Mouse (Mus musculus): ENCODE results near the gene Nlgn1. TPM values are rescaled to one million over a fixed set of nuclear protein-coding genes. Genes with fewer than 3 reads are reported as not detected.

Nlgn1 gene
- polyA plus RNA-seq, 1 experiment from 2014 or later, result 0.50 TPM

GRCm38 (mm10) chr3:25450471-25450870, 881.8 kb downstream of the Nlgn1 start:
- TF ChIP-seq CTCF (IDR thresholded peaks at IDR 0.05), result no peak
- no peak for TF ChIP-seq EP300 (IDR thresholded peaks at IDR 0.05)
- H3K4me2 ChIP-seq (replicated peaks; ENCODE audit: low read depth, low read length), result no peak overlapping the region
- DNase-seq (ENCODE audit: low spot score) (no peak), ATAC-seq (no peak)
- H3K9me3 ChIP-seq (ENCODE audit: low read length), result no peaks in the 10 kb centered on the region
- H3K4me1 ChIP-seq (ENCODE audit: insufficient read depth, low read depth, low read length), result no peaks in the 10 kb centered on the region
- 65% methylated on average over 6 of the region's 6 CpGs for WGBS
- H3K9ac ChIP-seq (replicated peaks; ENCODE audit: low read depth), result no peak overlapping the region
- H3K27me3 ChIP-seq (replicated peaks; ENCODE audit: insufficient read depth, low read length), result no peaks in the 10 kb centered on the region
- H3K4me3 ChIP-seq (ENCODE audit: low read depth, low read length), result no peak overlapping the region
- no peak overlapping the region for H3K27ac ChIP-seq (ENCODE audit: low read length)
- H3K36me3 ChIP-seq (ENCODE audit: insufficient read depth, low read length), result no peaks in the 10 kb centered on the region

- Histone ChIP-seq H3K36me3 (ENCODE audit: insufficient read depth, low read length) (no peaks in the 10 kb centered on the region), H3K27ac (ENCODE audit: low read length) (no peak overlapping the region), H3K27me3 (replicated peaks; ENCODE audit: insufficient read depth, low read length) (no peaks in the 10 kb centered on the region), H3K4me1 (ENCODE audit: insufficient read depth, low read depth, low read length) (no peaks in the 10 kb centered on the region), H3K4me2 (replicated peaks; ENCODE audit: low read depth, low read length) (no peak overlapping the region), H3K9me3 (ENCODE audit: low read length) (no peaks in the 10 kb centered on the region), H3K4me3 (ENCODE audit: low read depth, low read length) (no peak overlapping the region), H3K9ac (replicated peaks; ENCODE audit: low read depth) (no peak overlapping the region)
- ATAC-seq, result no peak
- TF ChIP-seq EP300 (IDR thresholded peaks at IDR 0.05), result no peak
- no peak for TF ChIP-seq CTCF (IDR thresholded peaks at IDR 0.05)
- DNase-seq (ENCODE audit: low spot score), result no peak
- 50% methylated on average over 4 of the region's 4 CpGs for WGBS
Observed at GRCm38 (mm10) chr3:25449356-25449755, 882.9 kb downstream of the Nlgn1 start.

GRCm38 (mm10) chr3:25447181-25447580, 885.1 kb downstream of the Nlgn1 start:
- H3K36me3 ChIP-seq (ENCODE audit: insufficient read depth, low read length), result no peaks in the 10 kb centered on the region
- TF ChIP-seq CTCF (IDR thresholded peaks at IDR 0.05), result no peak
- TF ChIP-seq EP300 (IDR thresholded peaks at IDR 0.05), result no peak

GRCm38 (mm10) chr3:25443657-25444056, 888.6 kb downstream of the Nlgn1 start:
- no peaks in the 10 kb centered on the region for H3K27me3 ChIP-seq (replicated peaks; ENCODE audit: insufficient read depth, low read length)
- ATAC-seq, result no peak
- no peak for TF ChIP-seq CTCF (IDR thresholded peaks at IDR 0.05)
- TF ChIP-seq EP300 (IDR thresholded peaks at IDR 0.05), result no peak
- 80% methylated on average over 3 of the region's 3 CpGs for WGBS
- no peaks in the 10 kb centered on the region for H3K4me1 ChIP-seq (ENCODE audit: insufficient read depth, low read depth, low read length)
- no peak overlapping the region for H3K4me3 ChIP-seq (ENCODE audit: low read depth, low read length)
- H3K27ac ChIP-seq (ENCODE audit: low read length), result no peak overlapping the region
- H3K36me3 ChIP-seq (ENCODE audit: insufficient read depth, low read length), result no peaks in the 10 kb centered on the region
- no peak for DNase-seq (ENCODE audit: low spot score)
- H3K9ac ChIP-seq (replicated peaks; ENCODE audit: low read depth), result no peak overlapping the region
- no peaks in the 10 kb centered on the region for H3K9me3 ChIP-seq (ENCODE audit: low read length)
- no peak overlapping the region for H3K4me2 ChIP-seq (replicated peaks; ENCODE audit: low read depth, low read length)

More at GRCm38 (mm10) chr3:25447181-25447580, 885.1 kb downstream of the Nlgn1 start:
- no peak overlapping the region for H3K4me2 ChIP-seq (replicated peaks; ENCODE audit: low read depth, low read length)
- ATAC-seq, result no peak
- DNase-seq (ENCODE audit: low spot score), result peak; percentile 8
- no peak overlapping the region for H3K9ac ChIP-seq (replicated peaks; ENCODE audit: low read depth)
- no peak overlapping the region for H3K27ac ChIP-seq (ENCODE audit: low read length)
- H3K4me1 ChIP-seq (ENCODE audit: insufficient read depth, low read depth, low read length), result no peaks in the 10 kb centered on the region
- H3K4me3 ChIP-seq (ENCODE audit: low read depth, low read length), result no peak overlapping the region
- WGBS, result 45% methylated on average over 1 of the region's 1 CpGs
- H3K27me3 ChIP-seq (replicated peaks; ENCODE audit: insufficient read depth, low read length), result no peaks in the 10 kb centered on the region
- H3K9me3 ChIP-seq (ENCODE audit: low read length), result no peaks in the 10 kb centered on the region

GRCm38 (mm10) chr3:25442617-25443016, 889.6 kb downstream of the Nlgn1 start:
- Histone ChIP-seq H3K4me2 (replicated peaks; ENCODE audit: low read depth, low read length) (no peak overlapping the region), H3K4me3 (ENCODE audit: low read depth, low read length) (no peak overlapping the region), H3K4me1 (ENCODE audit: insufficient read depth, low read depth, low read length) (no peaks in the 10 kb centered on the region), H3K27ac (ENCODE audit: low read length) (no peak overlapping the region), H3K36me3 (ENCODE audit: insufficient read depth, low read length) (no peaks in the 10 kb centered on the region), H3K9ac (replicated peaks; ENCODE audit: low read depth) (no peak overlapping the region), H3K27me3 (replicated peaks; ENCODE audit: insufficient read depth, low read length) (no peaks in the 10 kb centered on the region), H3K9me3 (ENCODE audit: low read length) (no peaks in the 10 kb centered on the region)
- ATAC-seq (no peak), DNase-seq (ENCODE audit: low spot score) (no peak)
- WGBS, result 100% methylated on average over 1 of the region's 1 CpGs
- TF ChIP-seq CTCF (IDR thresholded peaks at IDR 0.05) (no peak), EP300 (IDR thresholded peaks at IDR 0.05) (no peak)

- Histone ChIP-seq H3K36me3 (ENCODE audit: insufficient read depth, low read length) (no peaks in the 10 kb centered on the region), H3K27ac (ENCODE audit: low read length) (no peak overlapping the region), H3K27me3 (replicated peaks; ENCODE audit: insufficient read depth, low read length) (no peaks in the 10 kb centered on the region), H3K9me3 (ENCODE audit: low read length) (no peaks in the 10 kb centered on the region), H3K4me1 (ENCODE audit: insufficient read depth, low read depth, low read length) (no peaks in the 10 kb centered on the region), H3K4me3 (ENCODE audit: low read depth, low read length) (no peak overlapping the region), H3K4me2 (replicated peaks; ENCODE audit: low read depth, low read length) (no peak overlapping the region), H3K9ac (replicated peaks; ENCODE audit: low read depth) (no peak overlapping the region)
- DNase-seq (ENCODE audit: low spot score), result no peak
- no peak for TF ChIP-seq CTCF (IDR thresholded peaks at IDR 0.05)
- no peak for TF ChIP-seq EP300 (IDR thresholded peaks at IDR 0.05)
- no peak for ATAC-seq
Observed at GRCm38 (mm10) chr3:25426931-25427330, 905.3 kb downstream of the Nlgn1 start.

- WGBS, result 84% methylated on average over 4 of the region's 4 CpGs
- Histone ChIP-seq H3K36me3 (ENCODE audit: insufficient read depth, low read length) (no peaks in the 10 kb centered on the region), H3K9me3 (ENCODE audit: low read length) (no peaks in the 10 kb centered on the region), H3K4me2 (replicated peaks; ENCODE audit: low read depth, low read length) (no peak overlapping the region), H3K9ac (replicated peaks; ENCODE audit: low read depth) (no peak overlapping the region), H3K4me1 (ENCODE audit: insufficient read depth, low read depth, low read length) (no peaks in the 10 kb centered on the region), H3K27me3 (replicated peaks; ENCODE audit: insufficient read depth, low read length) (no peaks in the 10 kb centered on the region), H3K4me3 (ENCODE audit: low read depth, low read length) (no peak overlapping the region), H3K27ac (ENCODE audit: low read length) (no peak overlapping the region)
- ATAC-seq (no peak), DNase-seq (ENCODE audit: low spot score) (no peak)
- TF ChIP-seq EP300 (IDR thresholded peaks at IDR 0.05), result no peak
- no peak for TF ChIP-seq CTCF (IDR thresholded peaks at IDR 0.05)
Observed at GRCm38 (mm10) chr3:25412003-25412402, 920.3 kb downstream of the Nlgn1 start.

Measured in lung, postnatal 0 days (tissue).